Mouse (Mus musculus): ENCODE results near the gene Pnpo.

Pnpo gene

GRCm38 (mm10) chr11:96969746-96970145 is 26.0 kb upstream of the Pnpo start:
- DNase-seq = peak; percentile 64 to 74

GRCm38 (mm10) chr11:96969280-96969722 is 25.5 kb upstream of the Pnpo start:
- DNase-seq = no peak

GRCm38 (mm10) chr11:96968476-96968875 is 24.7 kb upstream of the Pnpo start:
- DNase-seq = no peak

- no peak for DNase-seq
Measured at GRCm38 (mm10) chr11:96967544-96968269, 23.9 kb upstream of the Pnpo start.

GRCm38 (mm10) chr11:96966914-96967543 is 23.2 kb upstream of the Pnpo start:
- no peak for DNase-seq

GRCm38 (mm10) chr11:96966172-96966571 is 22.4 kb upstream of the Pnpo start:
- DNase-seq = no peak

GRCm38 (mm10) chr11:96963580-96963979 is 19.8 kb upstream of the Pnpo start:
- DNase-seq = peak; percentile 94 to 97

GRCm38 (mm10) chr11:96957061-96957805 is 13.4 kb upstream of the Pnpo start:
- no peak for DNase-seq

- no peak for DNase-seq
Measured at GRCm38 (mm10) chr11:96956009-96956724, 12.4 kb upstream of the Pnpo start.

GRCm38 (mm10) chr11:96955094-96955493 is 11.3 kb upstream of the Pnpo start:
- DNase-seq = no peak

- DNase-seq = no peak
Measured at GRCm38 (mm10) chr11:96952896-96953295, 9.1 kb upstream of the Pnpo start.

- DNase-seq = no peak
Measured at GRCm38 (mm10) chr11:96952426-96952825, 8.6 kb upstream of the Pnpo start.

- DNase-seq = no peak
Measured at GRCm38 (mm10) chr11:96950767-96951166, 7.0 kb upstream of the Pnpo start.

GRCm38 (mm10) chr11:96947849-96948248 is 4.1 kb upstream of the Pnpo start:
- DNase-seq = no peak

GRCm38 (mm10) chr11:96946498-96946897 is 2.7 kb upstream of the Pnpo start:
- DNase-seq = no peak

- DNase-seq = no peak
Measured at GRCm38 (mm10) chr11:96944844-96945580, 1.2 kb upstream of the Pnpo start.

- no peak for DNase-seq
Measured at GRCm38 (mm10) chr11:96941989-96942590, 1.7 kb downstream of the Pnpo start.

- DNase-seq = no peak
Measured at GRCm38 (mm10) chr11:96940578-96941465, 3.0 kb downstream of the Pnpo start.

GRCm38 (mm10) chr11:96938426-96938800 is 5.4 kb downstream of the Pnpo start:
- DNase-seq = no peak

- DNase-seq = peak; percentile 89 to 93
Measured at GRCm38 (mm10) chr11:96937549-96938425, 6.0 kb downstream of the Pnpo start.

All from kidney, adult 8-10 months (tissue).